Mouse (Mus musculus): Measurements from ENCODE around the gene Kcnc1.

The Kcnc1 gene

DNA sequence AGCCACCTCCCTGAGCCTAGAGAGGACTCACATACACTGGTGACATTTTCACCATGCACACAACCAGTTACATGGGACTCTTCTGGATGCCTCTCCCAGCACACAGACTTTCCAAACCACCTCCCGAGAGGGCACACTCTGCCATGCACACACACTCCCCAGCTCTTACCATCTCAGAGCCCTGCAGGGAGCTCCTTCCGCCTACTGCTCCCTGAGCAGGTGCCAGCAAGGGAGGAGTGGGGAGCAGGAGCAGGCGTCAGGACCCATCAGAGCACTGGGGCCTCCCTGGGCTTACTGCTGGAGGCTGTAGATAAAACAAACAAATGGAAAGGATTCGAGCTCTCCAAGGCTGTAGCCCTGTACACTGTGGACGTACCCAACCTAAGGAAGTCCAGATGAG, 25.2 kb downstream of the Kcnc1 start:
- DNase-seq (ENCODE audit: low spot score in 2 of 2) = no peak

DNA sequence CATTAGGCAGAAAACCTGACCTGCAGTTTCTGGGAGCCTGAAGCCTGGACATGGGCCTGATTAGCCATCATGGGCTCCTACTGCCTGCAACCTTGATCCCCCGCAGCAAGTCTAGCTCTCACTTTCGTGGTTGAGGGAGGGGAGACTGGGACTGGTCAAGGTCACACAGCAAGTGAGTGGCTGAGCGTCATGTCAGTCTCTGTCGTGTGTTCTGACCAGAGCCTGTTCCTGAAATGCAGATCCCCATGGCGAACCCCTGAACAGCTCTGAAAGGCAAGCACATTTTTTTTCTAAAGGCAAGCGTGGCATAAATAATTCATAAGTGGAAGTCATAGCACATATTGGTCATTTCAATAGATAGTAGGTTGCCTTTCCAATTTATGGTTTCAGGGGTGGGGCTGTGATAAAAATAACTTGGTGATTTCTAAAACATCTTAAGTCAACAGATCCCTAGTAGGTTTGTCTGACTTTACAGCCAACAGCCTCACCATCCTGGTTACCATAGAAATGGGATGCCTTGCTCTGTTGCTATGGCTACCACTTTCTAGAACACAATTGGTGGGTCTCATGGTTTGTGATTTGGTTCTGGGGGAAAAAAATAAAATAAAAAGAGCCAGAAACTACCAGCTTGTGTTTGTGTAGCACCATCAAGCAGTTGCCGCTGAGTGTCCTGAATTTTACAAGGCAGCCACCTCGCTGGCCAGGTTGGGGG, 25.9 kb downstream of the Kcnc1 start:
- no peak for DNase-seq (ENCODE audit: low spot score in 2 of 2)

GRCm38 (mm10) chr7:46422764-46423412, 26.6 kb downstream of the Kcnc1 start:
- DNase-seq (ENCODE audit: low spot score in 2 of 2) = no peak

DNA sequence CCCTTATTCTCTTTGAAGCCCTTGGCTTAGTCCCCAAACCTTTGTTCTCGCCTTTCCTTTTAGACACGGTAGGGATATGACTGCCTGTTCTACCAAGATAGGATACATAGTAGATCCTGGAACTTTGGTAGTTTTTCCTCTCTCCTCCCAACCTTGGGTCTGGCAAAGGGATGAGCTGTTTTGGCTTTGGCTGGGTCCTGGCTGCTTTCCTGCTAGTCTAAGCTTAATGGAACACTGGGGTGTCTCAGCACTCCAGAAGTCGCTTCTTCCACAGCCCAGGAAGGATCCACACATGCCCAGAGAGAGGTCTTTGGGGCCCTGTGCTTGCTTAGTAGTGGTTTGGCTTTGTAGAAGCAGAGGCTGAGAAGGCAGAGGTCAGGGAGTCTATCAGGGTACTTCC, 27.7 kb downstream of the Kcnc1 start:
- DNase-seq (ENCODE audit: low spot score in 2 of 2) = no peak

DNA sequence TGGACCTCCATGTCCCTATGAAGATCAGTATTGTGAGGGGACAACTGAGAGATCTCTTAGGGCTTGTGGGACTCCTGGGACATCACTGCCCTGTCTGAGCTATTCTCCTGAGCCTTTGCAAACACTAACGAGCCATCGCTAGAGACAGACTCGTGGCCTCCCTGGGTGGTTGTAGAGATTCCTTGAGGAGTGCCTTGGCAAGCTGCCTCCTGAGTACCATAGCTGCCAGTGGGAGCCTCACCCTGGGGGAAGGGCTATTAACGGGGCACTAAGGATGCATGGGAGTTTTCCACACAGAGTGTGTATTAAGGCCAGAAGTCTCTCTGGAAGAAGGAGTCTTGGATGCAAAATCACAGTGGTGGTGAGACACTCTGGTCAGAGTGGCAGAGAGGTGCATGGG, 28.7 kb downstream of the Kcnc1 start:
- no peak for DNase-seq (ENCODE audit: low spot score in 2 of 2)

DNA sequence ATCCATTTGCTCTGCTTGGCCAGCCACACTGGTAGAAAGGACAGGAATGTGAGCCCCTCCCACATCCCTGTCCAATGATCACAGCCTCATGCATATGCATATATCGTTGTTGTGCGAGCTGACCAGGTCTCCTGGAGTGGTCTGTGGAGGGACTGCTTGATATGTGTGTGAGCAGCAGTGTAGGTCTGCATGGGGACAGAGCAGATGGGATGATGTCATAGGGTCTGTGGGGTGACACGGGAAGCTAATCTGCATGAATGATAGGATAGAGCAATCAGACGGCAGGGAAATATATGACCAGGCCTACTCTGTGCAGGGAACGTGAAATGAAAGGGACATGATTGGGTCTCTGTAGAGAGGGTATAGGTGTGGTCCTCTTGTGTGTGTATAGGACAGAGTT, 37.6 kb downstream of the Kcnc1 start:
- DNase-seq (ENCODE audit: low spot score in 2 of 2) = no peak

- no peak for DNase-seq (ENCODE audit: low spot score in 2 of 2)
These were observed 39.5 kb downstream of the Kcnc1 start for GRCm38 (mm10) chr7:46435833-46436232.

DNA sequence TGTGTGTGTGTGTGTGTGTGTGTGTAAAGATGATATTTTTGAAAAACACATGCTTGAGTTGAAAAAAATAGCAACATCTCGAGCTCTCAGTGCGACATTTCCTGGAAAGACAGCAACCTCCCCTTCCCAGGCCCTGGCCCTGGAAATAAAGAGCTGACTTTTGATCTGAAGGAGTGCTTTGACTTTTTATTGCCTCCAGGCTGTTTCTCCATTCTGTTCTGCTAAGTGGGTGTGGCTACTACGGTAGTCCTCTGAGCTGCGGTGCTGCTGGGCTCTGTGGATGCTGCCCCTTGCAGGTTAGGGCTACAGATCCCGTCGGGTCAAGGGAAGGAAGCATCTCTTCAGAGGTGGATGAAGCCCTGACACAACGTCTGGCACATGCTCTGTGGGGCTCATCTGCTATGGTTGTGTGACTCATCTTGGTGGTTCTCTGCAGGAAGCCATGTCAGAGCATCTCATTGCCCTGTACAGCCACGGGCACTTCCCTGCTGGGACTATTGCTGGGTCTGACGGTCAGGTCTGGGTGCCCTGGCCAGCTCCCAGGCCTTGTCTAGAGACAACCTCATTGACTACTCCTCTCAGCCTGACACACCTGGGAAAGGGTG, 42.3 kb downstream of the Kcnc1 start:
- DNase-seq (ENCODE audit: low spot score in 2 of 2) = no peak

- DNase-seq (ENCODE audit: low spot score in 2 of 2) = no peak
These were observed 46.9 kb downstream of the Kcnc1 start for GRCm38 (mm10) chr7:46443163-46443562.

DNA sequence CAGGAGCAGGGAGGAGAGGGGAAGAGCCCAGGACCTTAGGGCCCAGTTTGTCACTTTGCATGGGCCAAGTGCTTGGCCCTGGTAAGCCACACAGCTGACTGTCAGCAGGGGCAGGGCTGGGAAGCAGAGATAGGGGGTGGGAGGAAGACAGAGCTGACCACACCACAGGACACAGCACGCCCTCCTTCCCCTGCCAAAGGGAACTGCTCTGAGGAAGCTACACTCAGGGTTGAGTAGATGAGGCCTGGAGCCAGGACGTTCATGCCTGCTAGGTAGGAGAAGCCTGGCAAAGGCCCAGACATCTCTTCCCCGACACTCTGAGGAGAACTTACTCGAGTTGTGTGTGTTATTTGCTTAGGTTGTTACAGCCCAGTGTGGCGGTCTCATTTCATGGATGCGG, 49.6 kb downstream of the Kcnc1 start:
- no peak for DNase-seq (ENCODE audit: low spot score in 2 of 2)

DNA sequence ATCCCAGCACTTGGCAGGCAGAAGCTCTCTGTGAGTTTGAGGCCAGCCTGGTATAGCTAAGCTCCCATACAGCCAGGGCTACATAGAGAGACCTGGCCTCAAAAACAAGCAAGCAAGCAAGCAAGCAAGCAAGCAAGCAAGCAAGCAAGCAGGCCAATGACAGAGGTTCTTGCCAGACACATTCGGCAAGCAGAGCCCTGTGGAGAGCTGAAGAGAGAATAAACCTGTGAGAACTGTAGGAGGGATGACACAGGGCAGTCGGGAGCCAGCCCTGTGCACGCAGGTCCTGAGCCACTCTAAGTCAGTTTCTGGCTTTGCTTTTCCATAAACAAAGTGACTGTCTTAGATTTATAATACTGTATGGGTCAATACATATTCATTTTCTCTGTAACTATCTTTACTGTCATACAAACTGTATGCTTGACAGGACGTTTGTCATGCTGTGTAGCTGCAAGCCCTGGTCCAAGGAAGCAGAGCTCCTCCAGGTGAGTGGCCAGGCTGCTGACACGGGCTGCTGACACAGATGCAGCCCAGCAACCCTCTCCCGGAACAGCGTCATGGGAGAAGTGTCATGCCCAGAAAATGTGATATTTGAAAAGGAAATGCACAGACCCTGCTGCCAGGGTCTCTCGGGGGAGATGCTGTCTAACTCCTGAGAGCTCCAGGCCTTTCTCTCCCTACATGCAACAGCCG, 51.3 kb downstream of the Kcnc1 start:
- DNase-seq (ENCODE audit: low spot score in 2 of 2) = no peak

DNA sequence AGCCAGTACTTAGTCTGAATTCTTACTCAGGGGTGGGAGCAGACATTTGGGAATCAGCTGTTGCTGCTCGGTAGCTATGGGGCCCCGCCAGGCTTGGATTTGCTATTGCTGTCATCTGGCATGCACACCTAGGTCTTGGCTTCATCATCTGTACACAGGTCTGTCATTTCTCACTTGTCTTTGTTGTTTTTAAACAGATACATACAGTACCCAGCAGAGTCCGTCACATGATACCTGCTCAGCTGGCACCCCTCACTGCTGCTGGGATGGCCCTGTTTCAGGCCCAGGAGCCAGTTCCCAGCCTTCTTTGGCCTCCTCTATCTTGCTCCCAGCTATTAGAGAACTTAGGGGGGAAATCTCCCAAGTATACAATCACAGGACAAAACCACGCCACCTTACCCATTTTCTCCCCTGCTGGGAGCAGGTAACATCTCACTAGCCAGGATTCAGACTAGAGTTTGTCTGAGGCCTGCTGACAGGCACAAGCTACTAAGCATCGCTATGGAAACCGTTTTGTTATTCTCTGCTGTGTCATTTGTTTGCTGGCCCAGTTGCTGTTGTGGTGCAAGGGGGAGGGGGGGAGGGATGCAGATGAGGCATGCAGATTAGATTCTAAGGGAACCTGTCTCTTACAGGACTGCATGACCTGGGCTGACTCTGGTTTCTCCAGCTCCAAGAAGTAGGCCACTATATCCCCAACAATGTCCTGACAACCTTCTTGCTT, 52.8 kb downstream of the Kcnc1 start:
- DNase-seq (ENCODE audit: low spot score in 2 of 2) = no peak

GRCm38 (mm10) chr7:46453930-46454679, 57.8 kb downstream of the Kcnc1 start:
- no peak for DNase-seq (ENCODE audit: low spot score in 2 of 2)

DNA sequence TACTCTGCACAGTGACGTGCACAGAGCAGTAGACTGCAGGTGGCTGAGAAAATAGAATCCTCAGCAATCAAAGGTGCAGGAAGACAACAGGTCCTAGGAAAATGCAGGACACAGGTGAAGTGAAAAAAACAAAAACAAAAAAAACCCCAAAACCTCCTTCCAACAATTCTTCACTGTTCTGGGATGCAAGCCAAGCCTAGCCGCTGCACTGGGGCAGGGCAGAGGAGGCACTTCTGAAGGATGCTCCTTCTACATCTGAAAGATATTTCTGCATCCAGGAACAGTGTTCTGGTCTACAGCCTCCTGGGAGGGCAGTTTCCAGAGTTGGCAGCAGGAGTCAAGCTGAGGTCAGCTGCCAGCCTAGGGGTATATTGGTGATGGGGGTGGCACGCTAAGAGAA, 61.6 kb downstream of the Kcnc1 start:
- no peak for DNase-seq (ENCODE audit: low spot score in 2 of 2)

DNA sequence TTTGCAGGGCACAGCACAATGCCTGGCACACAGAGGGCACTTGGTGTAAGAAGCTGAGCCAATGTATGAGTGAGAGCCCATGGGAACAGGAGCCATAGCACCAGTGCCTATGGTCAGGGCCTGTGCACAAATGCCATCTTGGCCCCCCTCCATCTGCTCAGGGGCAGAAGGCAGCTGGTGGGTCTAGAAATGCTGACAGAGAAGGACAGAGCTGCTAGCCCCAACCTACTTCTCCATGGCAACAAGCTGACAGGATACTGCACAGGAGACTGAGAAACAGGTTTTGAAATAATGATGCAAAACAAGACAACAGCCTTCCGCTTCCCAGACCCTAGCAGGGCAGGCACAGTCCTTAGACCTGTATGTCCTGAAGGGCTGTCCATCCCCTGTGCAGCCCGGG, 62.9 kb downstream of the Kcnc1 start:
- DNase-seq (ENCODE audit: low spot score in 2 of 2) = no peak

DNA sequence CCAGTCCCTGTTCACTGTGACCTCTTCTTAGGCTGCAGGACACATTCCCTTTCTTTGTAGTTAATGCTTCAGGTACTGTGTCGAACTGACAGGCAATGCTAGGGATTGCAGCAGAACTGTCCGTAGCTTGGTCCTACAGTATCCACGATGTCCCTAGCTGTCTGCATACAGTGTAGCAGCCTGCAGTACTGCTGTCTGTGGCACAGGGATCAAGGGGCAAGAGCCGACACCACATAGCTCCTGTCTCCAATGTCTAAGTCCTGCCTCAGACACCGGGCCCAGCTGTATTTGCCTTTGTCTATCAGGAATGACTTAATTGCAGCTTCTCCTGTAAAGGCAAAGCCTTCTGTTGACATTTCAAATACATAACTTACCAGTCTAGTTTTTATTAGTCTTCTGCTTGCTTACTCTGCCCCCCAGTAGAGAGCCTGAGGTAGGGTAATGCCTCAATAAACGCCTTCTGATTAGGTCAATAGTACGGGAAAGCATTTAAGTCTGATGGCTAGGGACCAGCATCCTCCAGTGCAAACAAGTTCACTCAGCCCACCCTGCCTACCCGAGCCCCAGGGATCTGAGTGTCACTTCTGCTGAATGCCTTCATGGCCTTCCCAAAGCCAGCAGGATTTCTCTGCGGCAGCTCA, 63.4 kb downstream of the Kcnc1 start:
- DNase-seq (ENCODE audit: low spot score in 2 of 2) = no peak

GRCm38 (mm10) chr7:46462287-46462686, 66.0 kb downstream of the Kcnc1 start:
- DNase-seq (ENCODE audit: low spot score in 2 of 2) = no peak

- DNase-seq (ENCODE audit: low spot score in 2 of 2) = no peak
These were observed 66.8 kb downstream of the Kcnc1 start for GRCm38 (mm10) chr7:46463136-46463535.

GRCm38 (mm10) chr7:46466422-46466981, 70.2 kb downstream of the Kcnc1 start:
- DNase-seq (ENCODE audit: low spot score in 2 of 2) = no peak

DNA sequence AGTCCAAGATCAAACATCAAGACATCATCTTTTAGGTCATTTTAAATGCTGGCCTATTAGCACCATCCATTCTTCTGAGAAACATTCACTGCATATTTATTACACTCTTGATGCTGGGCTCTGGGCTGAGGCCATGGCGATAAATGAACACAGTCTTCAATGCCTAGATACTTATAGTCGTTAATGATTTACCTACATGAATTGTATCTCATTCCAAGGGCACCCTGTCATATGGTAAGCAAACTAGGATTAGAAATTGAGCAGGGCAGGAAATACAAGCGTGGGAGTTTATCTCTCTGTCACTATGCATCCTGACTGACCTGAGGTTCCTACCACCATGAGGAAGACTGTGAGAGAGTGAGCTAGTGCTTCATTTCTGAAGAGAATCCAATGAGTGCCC, 73.2 kb downstream of the Kcnc1 start:
- DNase-seq (ENCODE audit: low spot score in 2 of 2) = no peak

Data from urinary bladder, postnatal 4 days (tissue).